Mouse (Mus musculus) Patski (cell line): Measurements from ENCODE around the gene Fzd10. TPM values are rescaled to one million over a fixed set of nuclear protein-coding genes. Genes with fewer than 3 reads are reported as not detected.

Experiments used
- ATAC-seq: fragments of 100-300 bp; one replicate; pipeline ENCODE4 v1.8.0; 2021
- CTCF ChIA-PET: fragments of 350-600 bp; sonication (Branson Sonifier 250); formaldehyde crosslinking; loops from one replicate; lab custom pipeline; 2022; ENCODE audit warnings: inconsistent platforms; lab: Charles Lee
- POLR2A ChIA-PET: fragments of 350-600 bp; sonication (Branson Sonifier 250); formaldehyde crosslinking; loops from one replicate; lab custom pipeline; 2022; ENCODE audit warnings: antibody characterized with exemption, inconsistent platforms; lab: Charles Lee
- DNase-seq: peaks from one replicate; pipeline ENCODE4 v3.0.0-alpha.2; 2011; ENCODE audit warnings: low read depth, low spot score
- H3K27me3 ChIP-seq: fragments of 371-371 bp; one replicate; pipeline ENCODE4 v1.5.1; 2021
- CTCF ChIP-seq: fragments of 100-300 bp; IDR thresholded peaks from one replicate; pipeline ENCODE4 v1.5.1; 2021
- in situ Hi-C: fragments of 300-500 bp; cut with MboI; formaldehyde crosslinking; loops from 3 replicates; pipeline ENCODE4 v1.11.1; 2018; ENCODE audit warnings: low pct_unique_long_range_greater_than_20kb, mixed read lengths
- polyA plus RNA-seq: library from polyadenylated mRNA; unstranded; gene quantifications from one replicate; pipeline ENCODE4 v1.2.3, GENCODE M21; 2021

The Fzd10 gene
- polyA plus RNA-seq, 1 experiment from 2014 or later: not detected

DNA sequence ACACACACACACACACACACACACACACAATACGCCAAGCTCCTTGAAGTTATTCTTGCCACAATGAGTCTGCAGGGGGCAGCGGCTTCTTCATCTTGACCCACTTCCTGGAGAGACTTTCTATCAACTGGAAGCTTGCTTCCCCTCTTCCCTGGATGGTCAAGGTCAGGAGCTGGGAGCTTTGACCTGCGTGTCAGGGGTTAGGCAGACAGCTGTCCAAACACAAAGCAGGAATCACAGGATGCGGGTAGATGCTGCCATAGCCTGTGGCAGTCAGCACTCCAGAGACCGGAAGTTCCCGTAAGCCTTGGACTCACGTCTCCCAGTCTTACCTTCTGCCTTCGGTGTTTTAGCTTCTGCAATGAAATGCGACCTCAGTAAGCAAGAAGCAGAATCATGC lies 38.1 kb downstream of the Fzd10 start:
- ChIA-PET POLR2A (no interaction called here), CTCF (no interaction called here)
- in situ Hi-C loops: no loop called here
- TF ChIP-seq CTCF: no peak
- no peak for ATAC-seq
- no peaks in the 10 kb centered on the region for H3K27me3 ChIP-seq
- no peak for DNase-seq

DNA sequence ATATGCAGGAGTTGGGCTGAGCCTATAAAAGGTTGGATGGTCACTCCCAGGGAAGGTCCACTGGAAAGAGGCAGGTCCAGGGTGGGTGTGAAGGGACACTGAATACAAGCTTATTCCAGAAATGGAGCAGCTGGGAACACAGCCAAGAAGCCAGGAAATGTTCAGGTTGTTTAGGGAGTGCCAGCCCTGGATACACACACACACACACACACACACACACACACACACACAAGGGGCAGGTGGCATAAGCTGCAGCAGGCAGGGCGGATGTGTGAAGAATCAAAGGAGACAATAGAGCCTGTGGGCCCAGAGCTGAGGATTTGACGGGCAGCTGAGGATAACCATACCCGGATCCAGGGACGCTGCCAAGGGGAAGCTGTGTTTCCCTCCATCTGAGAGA lies 42.4 kb downstream of the Fzd10 start:
- ATAC-seq (no peak), DNase-seq (no peak)

DNA sequence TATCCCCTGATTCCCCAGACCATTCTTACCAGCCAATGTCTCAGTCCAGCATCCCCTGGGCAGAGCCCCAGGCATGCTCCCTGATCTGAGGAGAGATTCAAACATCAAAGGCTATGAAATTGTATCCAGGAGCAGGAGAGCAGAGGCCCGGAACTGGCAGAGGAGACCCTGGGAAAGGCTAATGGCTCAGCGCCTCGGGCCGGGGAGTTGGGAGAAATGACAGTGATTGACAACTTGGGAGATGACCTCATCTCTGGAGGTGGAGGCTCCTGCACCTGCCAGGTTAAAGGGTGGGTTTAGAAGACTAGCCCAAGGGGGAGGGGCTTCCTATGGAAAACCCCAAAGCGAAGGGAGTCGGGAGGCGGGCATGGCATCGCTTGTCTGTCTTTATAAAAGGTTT lies 45.1 kb downstream of the Fzd10 start:
- ATAC-seq (no peak), DNase-seq (no peak)
- CTCF ChIA-PET: no interaction called here
- in situ Hi-C loops: no loop called here
- POLR2A ChIA-PET: no interaction called here
- H3K27me3 ChIP-seq: no peaks in the 10 kb centered on the region
- TF ChIP-seq CTCF: no peak

More for the DNA sequence above, 42.4 kb downstream of the Fzd10 start:
- POLR2A ChIA-PET: no interaction called here
- CTCF ChIA-PET: no interaction called here
- no peak for TF ChIP-seq CTCF
- in situ Hi-C loops: no loop called here
- no peaks in the 10 kb centered on the region for H3K27me3 ChIP-seq

DNA sequence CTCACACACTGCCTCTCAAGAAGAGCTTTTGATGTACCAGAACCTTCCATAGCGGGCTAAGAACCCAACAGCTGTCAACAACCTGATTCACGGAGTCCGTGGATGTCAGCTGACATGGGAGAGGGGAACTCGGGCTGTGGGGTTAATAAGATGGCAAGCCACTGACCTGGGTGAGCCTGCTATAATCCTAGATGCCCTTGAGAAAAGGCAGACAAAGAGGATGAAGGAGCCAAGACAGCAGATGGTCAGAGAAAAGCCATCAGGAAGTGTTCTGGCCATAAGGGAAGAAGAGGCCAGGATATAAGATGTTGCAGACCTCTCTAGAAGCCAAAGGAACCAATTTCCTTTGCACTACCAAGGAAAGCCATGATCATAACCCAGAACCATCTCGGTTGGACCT lies 45.6 kb downstream of the Fzd10 start:
- DNase-seq (no peak), ATAC-seq (no peak)
- in situ Hi-C loops: no loop called here
- no peaks in the 10 kb centered on the region for H3K27me3 ChIP-seq
- ChIA-PET POLR2A (no interaction called here), CTCF (no interaction called here)
- TF ChIP-seq CTCF: no peak

DNA sequence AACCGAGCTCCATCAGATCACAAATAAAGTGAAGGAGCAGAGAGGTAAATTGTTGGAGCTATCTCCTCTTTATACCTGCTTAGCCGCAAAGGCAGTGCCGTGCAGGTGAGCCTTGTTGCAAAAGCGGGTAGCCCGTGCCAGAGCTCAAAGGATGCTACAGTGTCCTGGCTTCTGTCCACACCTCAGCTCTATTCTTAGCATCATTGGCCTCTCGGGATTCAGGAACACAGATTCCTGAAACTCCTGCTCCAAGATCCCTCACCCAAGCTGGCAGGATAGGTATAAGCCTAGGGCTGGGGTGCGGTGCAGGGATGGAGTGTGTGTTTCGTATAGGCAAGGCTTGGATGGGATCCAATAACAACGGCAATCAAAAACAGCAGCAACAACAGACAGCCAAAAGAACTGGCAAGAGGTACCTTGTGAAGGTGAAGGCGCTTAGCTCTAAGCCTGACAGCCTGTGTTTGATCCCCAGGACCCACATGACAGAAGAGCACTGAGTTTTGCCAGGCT lies 46.6 kb downstream of the Fzd10 start:
- no peak for ATAC-seq
- POLR2A ChIA-PET: no interaction called here
- TF ChIP-seq CTCF: no peak
- H3K27me3 ChIP-seq: no peaks in the 10 kb centered on the region
- no peak for DNase-seq
- in situ Hi-C loops: no loop called here
- CTCF ChIA-PET: no interaction called here

DNA sequence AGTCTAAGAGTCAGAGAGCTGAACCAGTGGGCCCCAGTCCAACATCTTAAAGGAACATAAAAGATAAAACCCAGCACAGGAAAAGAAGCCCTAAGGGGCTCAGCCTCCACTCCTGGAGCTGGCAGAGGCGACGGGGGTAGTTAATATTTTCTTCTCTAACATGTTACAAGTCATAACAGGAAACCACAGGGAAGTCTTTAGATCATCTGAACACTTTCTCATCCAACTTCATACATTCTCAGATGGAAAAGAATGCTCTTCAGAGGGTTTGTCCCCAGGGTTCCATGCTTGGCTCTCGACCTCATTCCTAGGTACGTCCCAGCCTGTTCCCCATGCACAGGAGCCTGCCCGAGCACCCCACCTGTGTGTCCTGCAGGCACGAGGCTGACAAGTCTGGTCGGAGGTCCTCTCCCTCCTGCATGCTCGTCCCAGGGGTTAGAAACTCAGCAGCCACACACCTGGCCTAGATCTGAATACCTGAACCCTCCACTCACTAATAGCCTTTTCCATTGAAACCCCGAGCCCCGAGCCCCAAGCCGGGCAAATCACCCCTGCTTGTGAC lies 48.8 kb downstream of the Fzd10 start:
- ATAC-seq (no peak), DNase-seq (no peak)
- POLR2A ChIA-PET: no interaction called here
- in situ Hi-C loops: no loop called here
- H3K27me3 ChIP-seq: no peaks in the 10 kb centered on the region
- CTCF ChIA-PET: no interaction called here
- TF ChIP-seq CTCF: no peak

Other genes with a start within 250 kb of the Fzd10 start
- not detected for gene Tmem132d, start 167.8 kb upstream of the Fzd10 start, polyA plus RNA-seq
- gene Piwil1, start 101.7 kb downstream of the Fzd10 start, polyA plus RNA-seq: not detected